Mouse (Mus musculus) limb, embryonic 14.5 days (tissue): ENCODE data around the gene Amph. TPM values are rescaled to one million over a fixed set of nuclear protein-coding genes. Genes with fewer than 3 reads are reported as not detected.

Experiments
- ATAC-seq: fragments of 200-750 bp; cut with Nextera tagmentation; 2 replicates; pipeline ENCODE4 v1.8.0; 2017; ENCODE audit warnings: low read depth, moderate number of reproducible peaks, moderate TSS enrichment; ENCODE audit not compliant: low FRiP score
- DNase-seq: peaks from one replicate; pipeline ENCODE4 v3.0.0-alpha.2; 2015; ENCODE audit warnings: low spot score
- H3K27ac ChIP-seq: fragments of 300-500 bp; sonication (generic); replicated peaks from 2 replicates; pipeline ENCODE4 v1.5.1; 2014; ENCODE audit warnings: low read depth, mild to moderate bottlenecking, low read length, moderate library complexity, mixed read lengths
- H3K27me3 ChIP-seq: fragments of 300-500 bp; sonication (generic); 2 replicates; pipeline ENCODE4 v1.6.1; 2014; ENCODE audit warnings: low read length, mixed read lengths; ENCODE audit not compliant: control insufficient read depth, insufficient read depth
- H3K36me3 ChIP-seq: fragments of 300-500 bp; sonication (generic); 2 replicates; pipeline ENCODE4 v1.6.1; 2014; ENCODE audit warnings: mild to moderate bottlenecking, low read length, moderate library complexity, mixed read lengths; ENCODE audit not compliant: control insufficient read depth, insufficient read depth
- H3K4me1 ChIP-seq: fragments of 300-500 bp; sonication (generic); 2 replicates; pipeline ENCODE4 v1.6.1; 2014; ENCODE audit warnings: antibody characterized with exemption, low read length, mixed read lengths; ENCODE audit not compliant: control insufficient read depth, insufficient read depth
- H3K4me2 ChIP-seq: fragments of 300-500 bp; sonication (generic); replicated peaks from 2 replicates; pipeline ENCODE4 v1.6.1; 2014; ENCODE audit warnings: low read depth, mild to moderate bottlenecking, low read length, moderate library complexity; ENCODE audit not compliant: severe bottlenecking
- H3K4me3 ChIP-seq: fragments of 300-500 bp; sonication (generic); replicated peaks from 2 replicates; pipeline ENCODE4 v1.5.1; 2014; ENCODE audit warnings: low read length
- H3K9ac ChIP-seq: fragments of 300-500 bp; sonication (generic); 2 replicates; pipeline ENCODE4 v1.6.1; 2014; ENCODE audit warnings: mild to moderate bottlenecking, low read depth, low read length, moderate library complexity; ENCODE audit not compliant: severe bottlenecking
- H3K9me3 ChIP-seq: fragments of 300-500 bp; sonication (generic); 2 replicates; pipeline ENCODE4 v1.6.1; 2016; ENCODE audit warnings: low read length; ENCODE audit not compliant: control insufficient read depth
- POLR2A ChIP-seq: fragments of 200-500 bp; IDR thresholded peaks from 2 replicates; pipeline ENCODE4 v1.8.0; 2012; ENCODE audit warnings: inconsistent platforms, mild to moderate bottlenecking, moderate library complexity, borderline replicate concordance; ENCODE audit not compliant: insufficient read depth, insufficient read length; ENCODE audit errors: extremely low read depth
- WGBS: fragments of 180-500 bp; shearing (Covaris S2); extraction: QIAGEN DNeasy Blood & Tissue Kit; methylation state at CpG from one replicate; pipeline ENCODE4 v1.1.7; 2014; 5-methylcytosine and 5-hydroxymethylcytosine counted together
- polyA plus RNA-seq, 2 experiments: library from polyadenylated mRNA; depleted of rRNA in 1 of 2; stranded (reverse) in 1 of 2; unstranded in 1 of 2; fragments of >200 nt; fragmentation: Nextera tagmentation in 1 of 2; extraction: Ambion mirVana in 1 of 2; gene quantifications; 2 replicates each; pipeline versions ENCODE4 v1.2.1 to v1.2.3; 2012 to 2014

Amph gene
- polyA plus RNA-seq, 2 experiments: 1.3 to 2.2 TPM

- no peaks in the 10 kb centered on the region for H3K9me3 ChIP-seq
- no peak overlapping the region for H3K4me3 ChIP-seq
- ATAC-seq: no peak
- no peak for DNase-seq
- H3K4me1 ChIP-seq: no peaks in the 10 kb centered on the region
- H3K27me3 ChIP-seq: no peaks in the 10 kb centered on the region
- TF ChIP-seq POLR2A: no peak
- H3K27ac ChIP-seq: no peak overlapping the region
- no peak overlapping the region for H3K4me2 ChIP-seq
- no peak overlapping the region for H3K9ac ChIP-seq
- no peaks in the 10 kb centered on the region for H3K36me3 ChIP-seq
- WGBS: 91% methylated on average over 4 of the region's 4 CpGs
Measured at GRCm38 (mm10) chr13:19025906-19026305, 77.9 kb downstream of the Amph start.

DNA sequence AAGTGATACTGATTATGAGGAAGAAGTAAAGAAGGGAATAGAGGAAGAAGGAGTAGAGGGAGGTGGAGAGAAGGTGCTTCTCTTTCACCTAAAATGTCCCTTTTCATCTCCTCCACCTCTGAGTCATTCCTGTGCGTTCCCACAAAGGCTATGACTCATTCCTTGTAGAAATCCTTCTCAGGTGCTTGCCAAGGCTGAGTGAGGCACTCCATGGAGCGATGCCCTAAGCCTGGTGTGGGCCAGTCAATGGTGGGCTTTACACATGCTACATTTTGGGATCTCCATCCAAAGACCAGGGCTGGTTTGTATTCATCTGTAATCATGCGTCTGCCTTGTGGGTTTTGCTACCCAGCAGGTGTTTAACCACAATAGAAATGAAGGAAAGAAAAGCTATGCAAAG, 78.9 kb downstream of the Amph start:
- no peaks in the 10 kb centered on the region for H3K27me3 ChIP-seq
- 85% methylated on average over 3 of the region's 3 CpGs for WGBS
- H3K4me1 ChIP-seq: no peaks in the 10 kb centered on the region
- TF ChIP-seq POLR2A: no peak
- H3K4me2 ChIP-seq: no peak overlapping the region
- H3K4me3 ChIP-seq: no peak overlapping the region
- DNase-seq (no peak), ATAC-seq (no peak)
- H3K27ac ChIP-seq: no peak overlapping the region
- H3K9me3 ChIP-seq: no peaks in the 10 kb centered on the region
- H3K9ac ChIP-seq: no peak overlapping the region
- H3K36me3 ChIP-seq: no peaks in the 10 kb centered on the region

GRCm38 (mm10) chr13:19027766-19028350, 79.9 kb downstream of the Amph start:
- H3K9ac ChIP-seq: no peak overlapping the region
- no peak for TF ChIP-seq POLR2A
- no peak overlapping the region for H3K27ac ChIP-seq
- H3K4me1 ChIP-seq: no peaks in the 10 kb centered on the region
- no peak overlapping the region for H3K4me3 ChIP-seq
- H3K27me3 ChIP-seq: no peaks in the 10 kb centered on the region
- no peak overlapping the region for H3K4me2 ChIP-seq
- ATAC-seq: no peak
- no peaks in the 10 kb centered on the region for H3K9me3 ChIP-seq
- WGBS: 82% methylated on average over 6 of the region's 6 CpGs
- DNase-seq: no peak
- H3K36me3 ChIP-seq: no peaks in the 10 kb centered on the region

GRCm38 (mm10) chr13:19031916-19032688, 84.1 kb downstream of the Amph start:
- Histone ChIP-seq H3K9ac (no peak overlapping the region), H3K27ac (no peak overlapping the region), H3K4me1 (no peaks in the 10 kb centered on the region), H3K36me3 (no peaks in the 10 kb centered on the region), H3K4me2 (no peak overlapping the region), H3K9me3 (no peaks in the 10 kb centered on the region), H3K27me3 (no peaks in the 10 kb centered on the region), H3K4me3 (no peak overlapping the region)
- DNase-seq (no peak), ATAC-seq (no peak)
- no peak for TF ChIP-seq POLR2A
- WGBS: 77% methylated on average over 8 of the region's 8 CpGs

DNA sequence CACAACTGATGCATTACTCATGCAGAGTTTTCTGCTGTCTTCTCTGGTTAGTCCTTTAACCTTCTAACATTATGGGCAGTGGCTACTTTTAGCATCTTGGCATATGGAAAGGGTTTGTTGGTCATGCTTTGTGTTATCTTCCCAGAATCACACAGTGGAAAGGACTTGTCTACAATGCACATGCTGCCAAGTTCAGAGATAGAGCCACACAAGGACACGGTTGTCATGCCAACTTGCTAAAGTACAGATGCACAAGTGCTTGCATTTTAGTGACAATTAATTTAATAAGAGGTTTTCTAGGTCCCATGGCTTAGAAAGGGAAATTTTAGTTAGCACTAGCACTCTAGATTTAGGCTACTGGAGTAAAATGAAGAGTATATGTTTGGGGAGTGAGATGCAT, 104.1 kb downstream of the Amph start:
- Histone ChIP-seq H3K27me3 (no peaks in the 10 kb centered on the region), H3K4me3 (no peak overlapping the region), H3K4me2 (no peak overlapping the region), H3K27ac (no peak overlapping the region), H3K9ac (no peak overlapping the region), H3K9me3 (no peaks in the 10 kb centered on the region), H3K4me1 (no peaks in the 10 kb centered on the region), H3K36me3 (no peaks in the 10 kb centered on the region)
- no peak for TF ChIP-seq POLR2A
- WGBS: 86% methylated on average over 1 of the region's 1 CpGs
- ATAC-seq: no peak
- no peak for DNase-seq
